Mouse (Mus musculus): ENCODE data around the gene Arhgap17. TPM values are rescaled to one million over a fixed set of nuclear protein-coding genes. Genes with fewer than 3 reads are reported as not detected.

The Arhgap17 gene
- total RNA-seq, 2 experiments from 2014 or later = 33.6 to 40.6 TPM

- no peak for DNase-seq
Measured at GRCm38 (mm10) chr7:123283826-123284225, 85.9 kb downstream of the Arhgap17 start.

- DNase-seq = no peak
Measured at GRCm38 (mm10) chr7:123279797-123280196, 89.9 kb downstream of the Arhgap17 start.

GRCm38 (mm10) chr7:123276568-123276967 is 93.1 kb downstream of the Arhgap17 start:
- no peak for DNase-seq

- DNase-seq = no peak
Measured at GRCm38 (mm10) chr7:123273056-123273455, 96.7 kb downstream of the Arhgap17 start.

- no peak for DNase-seq
Measured at GRCm38 (mm10) chr7:123258103-123258502, 111.6 kb downstream of the Arhgap17 start.

GRCm38 (mm10) chr7:123254196-123254970 is 115.3 kb downstream of the Arhgap17 start:
- no peak for DNase-seq

- no peak for DNase-seq
Measured at GRCm38 (mm10) chr7:123253396-123253795, 116.3 kb downstream of the Arhgap17 start.

GRCm38 (mm10) chr7:123251343-123251742 is 118.4 kb downstream of the Arhgap17 start:
- DNase-seq = no peak

- DNase-seq = no peak
Measured at GRCm38 (mm10) chr7:123248166-123248565, 121.5 kb downstream of the Arhgap17 start.

GRCm38 (mm10) chr7:123246504-123247084 is 123.1 kb downstream of the Arhgap17 start:
- no peak for DNase-seq

GRCm38 (mm10) chr7:123244833-123245232 is 124.9 kb downstream of the Arhgap17 start:
- no peak for DNase-seq

GRCm38 (mm10) chr7:123242241-123242640 is 127.5 kb downstream of the Arhgap17 start:
- no peak for DNase-seq

GRCm38 (mm10) chr7:123240064-123240463 is 129.7 kb downstream of the Arhgap17 start:
- no peak for DNase-seq

- DNase-seq = no peak
Measured at GRCm38 (mm10) chr7:123238621-123239020, 131.1 kb downstream of the Arhgap17 start.

GRCm38 (mm10) chr7:123235449-123235848 is 134.3 kb downstream of the Arhgap17 start:
- DNase-seq = peak; percentile 68

Other genes with a start within 250 kb of the Arhgap17 start
- 10 to 100 TPM; 32.9 to 57.8 TPM for gene Tnrc6a, start 246.0 kb downstream of the Arhgap17 start, total RNA-seq (2021)
- gene Slc5a11, start 155.1 kb downstream of the Arhgap17 start, total RNA-seq (2021) = not detected
- 10 to 100 TPM; 26.6 to 30.2 TPM for gene Lcmt1, start 131 bp downstream of the Arhgap17 start, total RNA-seq (2021)
- gene Aqp8, start 92.4 kb upstream of the Arhgap17 start, total RNA-seq (2021) = 1 to 10 TPM; 3.9 to 9.3 TPM
- 1 to 10 TPM; 1.2 to 2.8 TPM for gene Zkscan2, start 130.5 kb upstream of the Arhgap17 start, total RNA-seq (2021)